Mouse (Mus musculus): ENCODE data around the gene Nphp4. TPM values are rescaled to one million over a fixed set of nuclear protein-coding genes. Genes with fewer than 3 reads are reported as not detected.
"Not testable (repeated sequence)": the region's sequence is repeated elsewhere in the genome, so short reads cannot be mapped to it uniquely, and the experiment has no call there.

Gene Nphp4
- total and polyA plus RNA-seq, 2 experiments from 2014 or later: 0.46 to 5.0 TPM

DNA sequence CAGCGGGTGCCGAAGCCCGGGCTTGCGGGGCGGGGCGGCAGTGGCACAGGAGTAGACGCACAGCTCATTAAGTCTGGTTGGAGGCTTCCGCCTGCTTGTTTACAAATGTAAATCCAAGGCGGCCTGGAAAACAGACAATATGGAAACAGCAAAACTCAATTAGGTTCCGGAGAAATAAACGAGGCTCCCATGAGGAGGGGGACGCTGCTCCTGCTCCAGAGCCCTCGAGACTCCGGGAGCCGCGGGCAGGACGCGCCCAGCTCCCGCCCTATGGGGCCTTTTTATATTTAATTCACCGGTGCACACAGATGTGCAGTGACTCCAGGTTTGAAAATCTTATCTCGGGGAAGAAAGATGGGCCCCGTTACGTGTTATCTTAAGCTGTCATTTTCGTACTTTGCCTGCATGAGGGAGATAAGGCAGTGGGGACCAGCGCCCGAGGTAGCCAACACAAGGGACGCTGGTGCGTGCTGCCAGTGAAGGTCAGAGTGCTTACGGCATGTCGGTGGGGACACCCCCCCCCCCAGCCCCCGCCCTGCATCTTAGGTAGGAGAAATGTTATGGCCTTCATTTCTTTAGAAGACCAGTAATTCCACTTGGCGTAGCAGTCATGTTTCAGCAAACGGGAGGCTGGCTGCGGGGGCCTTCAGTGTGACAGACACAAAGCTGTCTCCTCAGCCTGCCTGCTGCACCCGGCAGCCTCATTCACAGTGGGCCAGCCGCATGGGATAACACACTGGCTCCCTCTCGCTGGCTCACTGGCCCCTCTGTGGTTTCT is 71.6 kb downstream of the Nphp4 start:
- H3K4me3 ChIP-seq (ENCODE audit: low read depth, low read length): no peak overlapping the region
- H3K27me3 ChIP-seq (ENCODE audit: control insufficient read depth, insufficient read depth, low read length): no peaks in the 10 kb centered on the region
- no peak overlapping the region for H3K27ac ChIP-seq (ENCODE audit: low read depth)
- no peaks in the 10 kb centered on the region for H3K36me3 ChIP-seq (replicated peaks; ENCODE audit: control insufficient read depth, insufficient read depth, low read length)
- no peaks in the 10 kb centered on the region for H3K4me1 ChIP-seq (ENCODE audit: control insufficient read depth, insufficient read depth)
- H3K9me3 ChIP-seq (replicated peaks; ENCODE audit: control insufficient read depth, low read length): no peaks in the 10 kb centered on the region
- DNase-seq (ENCODE audit: low spot score) (no peak), ATAC-seq (ENCODE audit: insufficient read depth, low read depth) (no peak)
- TF ChIP-seq EP300 (IDR thresholded peaks at IDR 0.05; ENCODE audit: low read depth) (no peak), CTCF (IDR thresholded peaks at IDR 0.05; ENCODE audit: low read depth) (no peak)
- H3K4me2 ChIP-seq (ENCODE audit: low read depth, low read length): peak overlapping the region; percentile 13; the same call in 1 of the 2 replicates
- H3K9ac ChIP-seq (replicated peaks; ENCODE audit: low read depth, low read length): no peak overlapping the region
- WGBS: 44% methylated on average over 37 of the region's 37 CpGs

- Histone ChIP-seq H3K9me3 (replicated peaks; ENCODE audit: control insufficient read depth, low read length) (no peaks in the 10 kb centered on the region), H3K4me2 (ENCODE audit: low read depth, low read length) (no peak overlapping the region), H3K36me3 (replicated peaks; ENCODE audit: control insufficient read depth, insufficient read depth, low read length) (no peaks in the 10 kb centered on the region), H3K4me1 (ENCODE audit: control insufficient read depth, insufficient read depth) (no peaks in the 10 kb centered on the region), H3K27me3 (ENCODE audit: control insufficient read depth, insufficient read depth, low read length) (no peaks in the 10 kb centered on the region), H3K4me3 (ENCODE audit: low read depth, low read length) (no peak overlapping the region), H3K9ac (replicated peaks; ENCODE audit: low read depth, low read length) (no peak overlapping the region), H3K27ac (ENCODE audit: low read depth) (no peak overlapping the region)
- 86% methylated on average over 18 of the region's 18 CpGs for whole genome bisulfite sequencing
- no peak for DNase-seq (ENCODE audit: low spot score)
- ATAC-seq (ENCODE audit: insufficient read depth, low read depth): no peak
- TF ChIP-seq CTCF (IDR thresholded peaks at IDR 0.05; ENCODE audit: low read depth): no peak
- no peak for TF ChIP-seq EP300 (IDR thresholded peaks at IDR 0.05; ENCODE audit: low read depth)
These were observed 73.1 kb downstream of the Nphp4 start for GRCm38 (mm10) chr4:152549507-152550202.

DNA sequence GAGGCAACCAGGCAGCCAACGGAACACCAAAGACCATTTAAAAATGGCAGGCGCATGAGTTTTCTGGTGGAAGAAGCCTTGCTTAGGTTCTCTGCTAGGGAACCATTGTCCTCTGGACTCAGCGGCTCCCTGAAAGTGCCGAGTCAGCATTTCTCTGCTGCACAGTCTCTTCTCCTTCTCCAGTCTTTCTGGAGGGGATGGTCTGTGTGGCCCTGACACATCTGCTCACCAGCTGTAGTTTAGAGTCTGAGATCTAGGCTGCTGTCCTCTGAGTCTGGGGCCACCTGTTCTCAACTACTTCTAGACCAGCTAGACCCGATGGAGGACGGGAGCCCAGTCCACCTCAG is 73.7 kb downstream of the Nphp4 start:
- 92% methylated on average over 6 of the region's 6 CpGs for WGBS
- no peak overlapping the region for H3K4me2 ChIP-seq (ENCODE audit: low read depth, low read length)
- H3K27me3 ChIP-seq (ENCODE audit: control insufficient read depth, insufficient read depth, low read length): no peaks in the 10 kb centered on the region
- H3K27ac ChIP-seq (ENCODE audit: low read depth): no peak overlapping the region
- no peaks in the 10 kb centered on the region for H3K36me3 ChIP-seq (replicated peaks; ENCODE audit: control insufficient read depth, insufficient read depth, low read length)
- ATAC-seq (ENCODE audit: insufficient read depth, low read depth) (no peak), DNase-seq (ENCODE audit: low spot score) (no peak)
- H3K4me1 ChIP-seq (ENCODE audit: control insufficient read depth, insufficient read depth): no peaks in the 10 kb centered on the region
- TF ChIP-seq CTCF (IDR thresholded peaks at IDR 0.05; ENCODE audit: low read depth) (no peak), EP300 (IDR thresholded peaks at IDR 0.05; ENCODE audit: low read depth) (no peak)
- H3K4me3 ChIP-seq (ENCODE audit: low read depth, low read length): no peak overlapping the region
- H3K9ac ChIP-seq (replicated peaks; ENCODE audit: low read depth, low read length): no peak overlapping the region
- H3K9me3 ChIP-seq (replicated peaks; ENCODE audit: control insufficient read depth, low read length): no peaks in the 10 kb centered on the region

GRCm38 (mm10) chr4:152553582-152554285 is 77.2 kb downstream of the Nphp4 start:
- DNase-seq (ENCODE audit: low spot score): no peak

DNA sequence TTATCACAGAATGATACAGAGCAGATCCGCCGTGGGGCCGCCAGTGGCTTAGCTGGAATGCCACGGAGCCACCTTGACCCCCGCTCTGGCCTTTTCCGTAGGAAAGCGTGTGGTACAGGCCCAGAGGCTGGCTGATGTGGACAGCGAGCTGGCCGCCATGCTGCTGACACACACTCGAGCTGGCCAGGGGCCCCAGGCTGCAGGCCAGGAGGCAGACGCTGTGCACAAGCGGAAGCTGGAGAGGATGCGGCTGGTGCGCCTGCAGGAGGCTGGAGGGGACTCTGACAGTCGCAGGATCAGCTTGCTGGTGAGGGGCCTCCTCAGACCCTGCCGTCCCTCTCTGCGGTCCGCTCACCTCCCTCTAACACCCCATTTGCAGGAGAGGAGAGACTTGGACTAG is 77.9 kb downstream of the Nphp4 start:
- no peaks in the 10 kb centered on the region for H3K9me3 ChIP-seq (replicated peaks; ENCODE audit: control insufficient read depth, low read length)
- H3K4me2 ChIP-seq (ENCODE audit: low read depth, low read length): no peak overlapping the region
- no peak for DNase-seq (ENCODE audit: low spot score)
- H3K27ac ChIP-seq (ENCODE audit: low read depth): no peak overlapping the region
- H3K4me1 ChIP-seq (ENCODE audit: control insufficient read depth, insufficient read depth): no peaks in the 10 kb centered on the region
- no peak overlapping the region for H3K9ac ChIP-seq (replicated peaks; ENCODE audit: low read depth, low read length)
- ATAC-seq (ENCODE audit: insufficient read depth, low read depth): no peak
- no peak for TF ChIP-seq EP300 (IDR thresholded peaks at IDR 0.05; ENCODE audit: low read depth)
- TF ChIP-seq CTCF (IDR thresholded peaks at IDR 0.05; ENCODE audit: low read depth): no peak
- no peak overlapping the region for H3K4me3 ChIP-seq (ENCODE audit: low read depth, low read length)
- WGBS: 42% methylated on average over 18 of the region's 18 CpGs
- H3K36me3 ChIP-seq (replicated peaks; ENCODE audit: control insufficient read depth, insufficient read depth, low read length): no peaks in the 10 kb centered on the region
- H3K27me3 ChIP-seq (ENCODE audit: control insufficient read depth, insufficient read depth, low read length): no peaks in the 10 kb centered on the region

More at GRCm38 (mm10) chr4:152553582-152554285, 77.2 kb downstream of the Nphp4 start:
- H3K4me3 ChIP-seq (ENCODE audit: low read depth, low read length): no peak overlapping the region
- H3K36me3 ChIP-seq (replicated peaks; ENCODE audit: control insufficient read depth, insufficient read depth, low read length): no peaks in the 10 kb centered on the region
- H3K4me2 ChIP-seq (ENCODE audit: low read depth, low read length): no peak overlapping the region
- TF ChIP-seq CTCF (IDR thresholded peaks at IDR 0.05; ENCODE audit: low read depth) (no peak), EP300 (IDR thresholded peaks at IDR 0.05; ENCODE audit: low read depth) (no peak)
- H3K27ac ChIP-seq (ENCODE audit: low read depth): no peak overlapping the region
- H3K9ac ChIP-seq (replicated peaks; ENCODE audit: low read depth, low read length): no peak overlapping the region
- H3K9me3 ChIP-seq (replicated peaks; ENCODE audit: control insufficient read depth, low read length): no peaks in the 10 kb centered on the region
- no peaks in the 10 kb centered on the region for H3K27me3 ChIP-seq (ENCODE audit: control insufficient read depth, insufficient read depth, low read length)
- 73% methylated on average over 8 of the region's 8 CpGs for WGBS
- no peak for ATAC-seq (ENCODE audit: insufficient read depth, low read depth)
- no peaks in the 10 kb centered on the region for H3K4me1 ChIP-seq (ENCODE audit: control insufficient read depth, insufficient read depth)

DNA sequence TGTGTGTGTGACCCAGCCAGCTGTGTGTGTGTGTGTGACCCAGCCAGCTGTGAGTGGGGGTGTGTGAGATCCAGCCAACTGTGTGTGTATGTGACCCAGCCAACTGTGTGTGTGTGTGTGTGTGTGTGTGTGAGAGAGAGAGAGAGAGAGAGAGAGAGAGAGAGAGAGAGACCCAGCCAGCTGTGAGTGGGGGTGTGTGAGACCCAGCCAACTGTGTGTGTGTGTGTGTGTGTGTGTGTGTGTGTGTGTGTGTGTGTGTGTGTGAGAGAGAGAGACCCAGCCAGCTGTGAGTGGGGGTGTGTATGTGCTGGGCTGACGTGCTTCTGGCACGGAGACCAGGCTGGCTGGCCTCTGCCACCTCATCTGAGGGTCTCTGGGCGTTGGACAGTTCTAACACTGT is 79.3 kb downstream of the Nphp4 start:
- H3K27me3 ChIP-seq (ENCODE audit: control insufficient read depth, insufficient read depth, low read length); H3K4me1 ChIP-seq (ENCODE audit: control insufficient read depth, insufficient read depth); H3K9me3 ChIP-seq (replicated peaks; ENCODE audit: control insufficient read depth, low read length); H3K9ac ChIP-seq (replicated peaks; ENCODE audit: low read depth, low read length); H3K27ac ChIP-seq (ENCODE audit: low read depth); H3K36me3 ChIP-seq (replicated peaks; ENCODE audit: control insufficient read depth, insufficient read depth, low read length); H3K4me2 ChIP-seq (ENCODE audit: low read depth, low read length); DNase-seq (ENCODE audit: low spot score); H3K4me3 ChIP-seq (ENCODE audit: low read depth, low read length): not testable (repeated sequence)
- 79% methylated on average over 3 of the region's 3 CpGs for WGBS
- ATAC-seq (ENCODE audit: insufficient read depth, low read depth): 0 out of 2 replicates have a peak, but pooled peaks have one; percentile 9

Measured in heart, postnatal 0 days (tissue).